Mouse (Mus musculus): ENCODE data around the gene Fxyd1. TPM values are rescaled to one million over a fixed set of nuclear protein-coding genes. Genes with fewer than 3 reads are reported as not detected.

Fxyd1 gene
- total RNA-seq, 2 experiments from 2014 or later, result 991 to 1,156 TPM

DNA sequence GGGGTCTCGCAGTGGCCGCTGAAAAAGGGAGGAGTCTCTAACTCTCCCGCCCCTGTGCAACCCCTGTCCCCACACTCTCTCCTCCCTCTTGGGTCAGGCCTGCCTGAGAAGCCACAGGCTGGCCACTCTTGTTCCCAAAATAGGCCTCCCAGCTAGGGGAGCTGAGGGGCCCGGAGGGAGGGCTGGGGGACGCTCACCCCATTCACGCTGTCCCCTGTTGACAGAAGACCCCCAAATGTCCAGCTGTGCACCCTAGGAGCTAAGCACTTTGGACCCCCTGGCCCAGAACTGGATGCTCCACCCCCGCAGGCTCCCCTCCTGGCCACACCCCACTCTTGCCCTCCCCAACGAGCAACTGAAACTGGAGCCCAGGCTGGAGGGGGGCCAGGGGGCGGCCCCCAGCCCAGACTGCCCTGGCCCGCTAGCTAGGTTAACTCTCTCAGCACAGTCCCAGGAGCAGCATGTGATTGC is 1.6 kb downstream of the Fxyd1 start:
- intact Hi-C loops (cut with DNase I), result no loop called here
- peak; percentile 90 to 91 for DNase-seq

DNA sequence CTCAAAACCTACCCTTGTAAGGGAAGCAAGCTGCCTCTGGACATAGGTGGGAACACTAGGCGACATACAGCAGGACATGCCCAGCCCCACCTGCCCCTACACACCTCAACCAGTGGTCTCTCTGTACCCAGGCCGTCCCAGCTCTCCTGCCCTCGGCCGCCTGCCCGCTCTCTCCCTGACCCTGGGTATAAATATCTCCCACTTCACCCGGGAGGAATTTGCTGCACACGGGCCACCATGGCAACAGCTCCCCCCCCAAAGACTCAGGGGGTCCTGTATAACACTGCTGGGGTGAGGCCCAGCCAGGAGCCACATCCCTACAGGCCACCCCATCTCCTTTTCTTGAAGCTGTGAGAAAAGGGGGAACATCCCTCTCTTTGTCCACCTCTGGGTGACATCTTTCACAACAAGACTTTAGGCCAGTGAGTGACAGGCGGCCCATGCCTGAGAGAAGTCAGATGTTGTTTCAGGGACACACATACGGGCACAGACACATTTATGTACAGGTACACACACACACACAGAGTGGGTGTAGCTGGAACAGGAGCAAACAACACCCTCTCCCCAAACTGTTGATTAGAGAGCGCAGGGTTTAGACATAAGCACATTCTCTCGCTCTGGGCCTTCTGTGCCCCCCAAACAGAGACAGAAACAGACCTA is 2.2 kb downstream of the Fxyd1 start:
- DNase-seq, result peak; percentile 61 to 65
- intact Hi-C loops (cut with DNase I), result no loop called here

DNA sequence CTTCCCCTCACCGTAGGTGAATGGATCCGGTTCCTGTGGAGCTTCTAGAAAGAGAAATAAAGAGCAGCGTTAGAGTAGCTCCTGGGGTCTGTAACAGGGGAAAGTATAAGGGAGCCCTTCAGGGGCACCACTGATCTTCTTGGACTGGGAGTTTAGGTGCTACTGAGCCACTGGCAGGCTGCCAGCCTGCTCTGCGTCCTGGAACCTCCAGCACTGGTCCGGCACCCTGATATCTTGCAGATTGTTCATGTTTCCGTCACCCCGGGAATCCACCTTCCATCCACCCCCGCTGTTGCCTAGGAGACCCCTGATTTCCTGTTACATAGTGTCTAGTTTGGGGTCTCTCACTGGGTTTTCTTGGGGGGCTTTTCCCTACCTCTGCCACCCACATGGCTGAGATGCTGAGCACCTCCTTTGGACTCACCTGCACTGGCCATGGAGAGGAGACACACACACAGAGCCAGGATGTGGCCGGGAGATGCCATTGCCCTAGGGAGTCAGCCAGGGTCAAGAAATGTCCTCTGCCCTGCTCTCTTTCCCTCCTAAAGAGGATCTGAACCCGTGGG is 3.0 kb downstream of the Fxyd1 start:
- intact Hi-C loops (cut with DNase I), result no loop called here
- no peak for DNase-seq

DNA sequence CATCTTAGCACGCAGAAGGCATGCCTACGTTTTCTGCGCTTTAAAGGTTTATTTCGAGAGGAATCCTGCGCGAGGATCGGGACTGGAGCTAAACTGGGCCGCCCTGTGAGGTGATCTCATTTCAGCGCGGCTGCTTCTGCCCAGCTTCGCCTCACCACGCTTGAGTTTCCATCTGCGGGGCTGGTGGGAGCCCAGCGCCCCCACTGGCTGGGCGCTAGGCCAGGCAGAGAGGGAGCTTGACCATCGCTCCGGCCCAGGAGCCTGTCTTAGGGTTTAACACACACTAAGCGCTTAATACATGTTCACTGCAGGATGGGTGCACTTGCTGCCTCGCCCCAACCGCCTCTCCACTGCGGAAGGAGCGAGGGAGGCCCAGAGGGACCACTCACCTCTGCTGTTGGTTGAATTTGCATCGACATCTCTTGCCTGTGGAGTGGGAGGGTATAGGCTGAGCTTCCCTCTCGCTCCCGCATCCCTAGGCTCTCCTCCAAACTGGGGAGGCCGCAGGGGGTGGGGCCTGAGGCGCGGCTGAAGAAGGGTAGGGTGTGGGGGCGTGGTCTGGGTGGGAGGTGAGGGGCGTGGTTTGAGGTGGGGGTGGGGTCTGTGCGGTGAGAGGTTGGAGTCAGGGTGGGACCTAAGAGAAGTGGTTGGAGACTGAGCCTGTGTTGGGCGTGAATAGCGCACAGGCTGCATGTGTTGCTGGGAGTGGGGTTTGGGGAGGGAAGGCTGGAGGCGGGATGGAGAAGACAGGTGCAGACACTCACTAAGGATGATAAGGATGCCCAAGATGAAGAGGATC is 4.2 kb downstream of the Fxyd1 start:
- intact Hi-C loops (cut with DNase I), result no loop called here
- DNase-seq, result peak in 1 of 2 experiments; percentile 44

DNA sequence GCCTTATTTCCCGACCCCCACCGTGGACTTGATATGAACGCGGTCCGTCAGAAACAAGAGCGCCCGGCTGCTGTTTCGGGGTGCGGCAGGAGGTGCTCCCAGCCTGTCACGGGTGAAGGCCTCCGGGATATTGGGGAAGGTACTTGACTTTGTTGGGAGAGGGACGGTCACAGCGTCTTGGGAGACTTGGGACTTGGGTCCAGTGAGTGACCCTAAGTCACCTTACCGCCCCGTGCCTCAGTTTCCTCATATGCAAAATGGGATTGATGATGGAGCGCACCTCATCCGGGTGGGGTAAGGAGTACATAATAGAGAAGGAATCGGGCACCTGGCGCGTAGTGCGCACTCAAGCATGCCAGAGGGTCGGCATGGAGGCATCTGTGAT is 4.8 kb downstream of the Fxyd1 start:
- intact Hi-C loops (cut with DNase I), result no loop called here
- no peak for DNase-seq

DNA sequence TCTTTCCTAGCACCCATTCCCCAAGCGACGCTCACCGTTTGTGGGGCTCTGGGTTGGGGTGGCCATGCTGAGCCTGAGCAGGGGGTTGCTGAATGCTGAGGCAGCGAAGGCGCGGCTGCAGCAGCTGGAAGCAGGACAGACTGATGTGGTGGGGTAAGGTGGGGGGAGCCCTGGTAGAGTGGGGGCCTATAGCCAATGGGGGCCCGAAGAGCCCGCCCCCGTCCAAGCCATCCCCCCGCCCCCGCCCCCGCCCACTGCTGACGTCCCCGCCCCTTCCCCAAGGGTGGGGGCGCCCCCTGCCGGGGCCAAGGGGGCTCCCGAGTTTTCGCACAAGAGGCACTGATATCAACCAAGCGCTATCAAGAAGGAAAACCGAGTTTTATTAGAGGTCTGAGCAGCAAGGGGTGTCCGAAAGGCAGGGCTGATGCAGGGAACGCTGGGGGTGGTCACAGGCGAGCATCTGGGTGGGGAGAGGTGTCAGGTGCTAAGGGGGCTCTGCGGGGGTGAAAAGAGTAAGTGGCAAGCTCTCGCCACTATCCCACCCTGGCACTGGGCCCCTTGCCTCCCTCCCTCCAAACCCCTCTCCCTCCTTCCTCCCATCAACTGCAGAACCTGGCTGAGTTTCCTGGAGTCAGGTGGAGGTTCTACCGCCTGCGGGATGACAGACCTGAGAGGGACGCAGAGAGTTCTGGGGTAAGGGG is 5.5 kb downstream of the Fxyd1 start, which contains the start of gene Fxyd7:
TSS of gene Fxyd7 (minus strand) at position 147 of the 701 bp plus-strand sequence.
- intact Hi-C loops (cut with DNase I), result no loop called here
- no peak for DNase-seq

DNA sequence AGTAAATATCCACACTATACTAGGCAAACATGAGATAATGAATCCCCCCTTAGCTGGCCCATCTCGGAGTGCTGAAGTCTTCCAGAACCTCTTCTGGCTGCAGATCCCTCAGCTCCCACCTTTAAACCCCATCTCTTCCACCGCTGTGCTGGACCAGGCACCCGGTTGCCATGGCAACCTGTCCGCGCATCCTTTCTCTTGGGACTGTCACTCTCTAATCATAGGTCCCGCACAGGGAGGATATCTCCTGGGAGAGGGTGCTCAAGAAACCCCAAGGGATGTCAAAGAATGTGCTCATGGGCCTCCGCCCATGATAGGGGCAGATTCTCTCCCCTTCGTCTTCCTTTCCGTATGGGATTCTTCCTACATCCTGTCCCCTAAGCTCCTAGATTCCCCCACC is 6.1 kb downstream of the Fxyd1 start:
- intact Hi-C loops (cut with DNase I), result no loop called here
- DNase-seq, result no peak

DNA sequence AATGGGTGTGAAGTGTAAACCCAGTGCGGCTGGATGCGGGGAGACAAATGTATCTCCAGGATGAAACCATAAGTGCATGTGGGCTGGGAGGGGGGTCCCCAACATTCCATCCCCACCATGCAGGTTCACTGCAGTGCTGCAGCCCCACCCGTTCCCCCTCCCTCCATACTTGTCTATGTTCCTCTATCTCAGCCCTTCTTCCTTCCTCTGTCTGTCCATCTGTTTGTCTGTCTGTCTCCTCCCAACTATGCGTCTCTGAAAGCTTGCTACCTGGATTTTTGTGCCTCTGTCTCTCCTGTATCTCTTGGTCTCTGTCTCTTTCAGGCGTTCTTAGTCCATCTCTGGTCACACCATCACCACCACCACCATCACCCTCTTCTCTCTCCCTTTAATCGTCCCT is 6.5 kb downstream of the Fxyd1 start:
- intact Hi-C loops (cut with DNase I), result no loop called here
- no peak for DNase-seq

DNA sequence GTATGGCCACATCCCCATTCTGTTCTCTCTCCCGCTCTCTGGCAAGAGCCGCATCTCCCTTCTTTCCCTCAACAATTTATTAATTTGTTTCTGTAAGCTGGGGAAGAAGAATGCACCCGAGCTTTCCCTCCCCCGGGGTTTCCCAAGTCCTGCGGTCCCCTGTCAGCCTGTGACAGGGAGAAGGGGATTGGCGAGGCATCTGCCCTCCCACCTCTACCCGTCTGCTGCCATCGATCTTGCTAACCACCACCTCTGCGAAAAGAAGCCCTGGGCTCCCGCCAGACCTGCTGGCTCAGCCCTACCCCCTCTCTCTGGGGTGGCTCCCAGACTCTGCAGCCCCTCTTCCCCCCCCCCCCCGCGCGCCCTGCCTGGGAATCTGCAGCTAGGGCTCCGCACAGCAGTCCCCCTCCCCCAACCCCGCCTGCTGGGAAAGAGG is 7.1 kb downstream of the Fxyd1 start:
- intact Hi-C loops (cut with DNase I), result no loop called here
- DNase-seq, result no peak

DNA sequence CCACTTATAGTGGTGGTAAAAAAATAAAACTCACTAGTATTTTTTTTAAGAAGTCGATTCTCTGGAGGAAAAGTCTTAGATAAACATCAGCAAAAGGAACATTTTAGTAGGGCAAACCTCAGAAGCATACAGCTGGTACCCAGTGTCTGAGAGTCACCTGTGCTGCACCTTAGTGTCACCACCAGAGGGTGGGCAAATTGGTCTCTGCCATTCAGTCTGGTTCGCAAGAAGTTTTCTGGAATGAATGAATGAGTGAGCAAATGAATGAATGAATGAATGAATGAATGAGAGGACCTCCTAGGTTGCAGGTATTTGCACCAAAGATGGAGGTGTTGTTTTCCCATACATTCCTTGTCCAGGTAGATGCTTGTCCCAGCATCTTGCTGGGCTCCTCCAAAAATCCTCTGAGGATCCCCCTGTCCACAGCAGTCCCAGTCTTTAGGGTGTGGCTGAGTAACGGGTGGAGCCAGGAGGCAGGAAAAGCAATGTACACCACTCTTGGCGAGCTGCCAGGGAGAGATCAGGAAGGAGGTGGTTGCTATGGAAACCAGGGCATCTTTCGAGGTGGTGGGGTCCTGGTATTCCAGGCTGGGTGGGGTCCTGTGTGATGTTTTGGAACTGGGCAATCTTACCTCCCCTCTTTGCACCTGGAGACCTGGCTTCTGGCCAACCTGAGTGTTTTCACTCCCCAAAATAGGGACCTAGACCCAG is 7.7 kb downstream of the Fxyd1 start:
- intact Hi-C loops (cut with DNase I), result no loop called here
- DNase-seq, result no peak

DNA sequence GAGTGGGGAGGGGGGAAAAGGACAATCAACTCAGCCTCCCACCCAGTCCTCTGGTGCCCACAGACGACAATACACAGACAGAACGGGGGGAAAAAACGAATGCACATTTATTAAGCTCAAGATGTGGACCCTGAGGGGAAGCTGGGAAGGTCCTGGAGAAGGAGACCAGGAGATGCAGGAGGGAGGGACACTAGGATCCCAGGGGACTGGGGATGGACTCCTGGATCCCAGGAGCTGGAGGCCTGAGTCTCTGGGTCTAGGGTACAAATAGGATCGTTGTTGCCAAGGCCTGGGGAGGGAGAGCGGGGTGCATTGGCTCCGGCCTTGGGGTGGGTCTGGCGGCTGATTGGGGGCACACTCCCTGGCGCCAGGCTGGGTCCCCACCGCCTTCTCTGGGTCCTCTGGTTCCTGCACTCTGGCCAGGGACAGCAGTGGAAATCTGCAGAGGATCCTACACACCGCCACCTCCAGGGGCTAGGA is 14.5 kb downstream of the Fxyd1 start, which contains the start of gene Fxyd5:
TSS of gene Fxyd5 (minus strand) at position 51 of the 480 bp plus-strand sequence.
- intact Hi-C loops (cut with DNase I), result no loop called here

DNA sequence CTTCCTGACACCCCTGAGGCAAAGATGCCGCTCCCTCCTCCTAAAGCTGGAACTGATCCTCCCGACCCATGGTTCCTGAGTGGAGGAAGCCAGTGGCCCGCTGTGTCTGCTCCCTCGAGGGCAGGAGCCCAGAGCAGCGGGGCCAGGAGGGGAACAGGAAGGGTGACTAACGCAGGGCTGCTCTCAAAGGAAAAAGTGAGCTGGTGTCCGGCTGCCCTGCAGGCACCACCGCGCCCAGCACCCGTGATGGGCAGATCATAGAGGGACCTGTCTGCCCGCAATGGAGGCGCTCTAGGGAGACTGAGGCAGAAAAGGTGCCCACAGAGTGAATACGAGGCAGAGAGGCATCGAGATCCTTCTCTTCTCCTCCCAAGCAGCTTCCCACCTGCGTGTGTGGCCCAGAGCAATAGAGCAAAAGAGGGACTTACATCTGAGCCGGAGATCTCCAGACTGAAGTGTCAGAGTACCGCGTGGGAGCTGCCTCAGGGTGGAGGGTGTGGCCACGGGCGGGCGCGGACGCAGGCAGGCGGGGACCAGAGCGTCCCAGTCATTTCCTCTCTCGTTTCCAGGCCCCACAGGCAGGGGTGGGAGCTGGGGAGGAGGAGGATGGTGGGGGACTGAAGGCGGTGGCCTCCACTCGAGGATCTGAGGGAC is 15.2 kb downstream of the Fxyd1 start:
- intact Hi-C loops (cut with DNase I), result no loop called here
- DNase-seq, result peak in 1 of 2 experiments; percentile 59

More for the DNA sequence above, 14.5 kb downstream of the Fxyd1 start, which contains the start of gene Fxyd5:
- DNase-seq, result no peak

DNA sequence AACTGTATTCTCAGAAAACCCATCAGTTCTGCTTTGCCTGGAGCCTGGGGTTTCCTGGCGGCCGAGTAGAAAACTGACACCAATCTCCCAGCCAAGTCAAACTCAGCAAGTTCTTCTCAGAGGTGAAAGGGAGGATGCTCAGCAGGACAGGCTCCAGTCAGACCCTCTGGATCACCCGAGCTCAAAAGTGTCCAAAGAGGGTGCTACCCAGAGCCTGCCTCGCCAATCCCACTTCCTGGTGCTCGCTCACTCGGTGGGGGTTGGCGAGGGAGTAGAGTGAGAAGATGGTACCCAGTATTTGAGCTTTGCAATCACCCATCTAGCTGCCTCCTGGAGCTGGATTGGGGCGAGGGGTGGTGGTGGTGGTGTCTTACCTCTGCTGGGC is 16.0 kb downstream of the Fxyd1 start:
- intact Hi-C loops (cut with DNase I), result no loop called here
- no peak for DNase-seq

DNA sequence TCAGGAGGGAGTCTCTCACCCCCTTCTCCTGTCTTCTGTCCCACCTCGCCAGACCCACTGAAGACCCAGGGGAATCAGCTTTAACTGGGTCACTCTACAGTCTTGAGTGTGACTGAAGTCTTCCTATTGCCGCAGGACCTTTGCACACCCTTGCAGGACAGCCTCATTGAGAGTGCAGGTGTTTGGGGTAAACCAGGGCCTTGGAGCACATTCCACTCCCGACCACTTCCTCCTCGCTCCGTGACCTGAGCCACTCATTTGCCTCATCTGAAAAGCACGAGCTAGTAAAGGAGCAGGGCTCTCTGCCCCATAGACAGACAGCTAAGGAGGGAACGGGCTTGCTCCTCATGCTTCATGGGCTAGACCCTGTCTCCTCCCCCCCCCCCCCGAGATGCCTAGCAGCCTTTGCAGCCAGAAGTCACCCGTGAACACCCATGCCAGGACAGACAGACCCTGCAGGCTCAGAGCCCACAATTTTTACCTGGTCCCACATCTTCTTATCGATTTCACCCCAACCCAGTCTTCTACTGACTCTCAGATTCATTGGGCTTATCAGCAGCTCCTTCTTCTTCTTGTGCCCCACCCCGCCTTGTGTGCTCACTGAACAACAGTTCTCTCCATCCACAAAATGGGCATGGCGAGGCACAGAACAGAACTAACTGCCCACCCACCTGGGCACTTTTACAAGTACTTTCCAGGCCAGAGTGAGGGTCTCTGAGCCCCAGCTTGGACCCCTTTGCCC is 16.5 kb downstream of the Fxyd1 start:
- intact Hi-C loops (cut with DNase I), result no loop called here

DNA sequence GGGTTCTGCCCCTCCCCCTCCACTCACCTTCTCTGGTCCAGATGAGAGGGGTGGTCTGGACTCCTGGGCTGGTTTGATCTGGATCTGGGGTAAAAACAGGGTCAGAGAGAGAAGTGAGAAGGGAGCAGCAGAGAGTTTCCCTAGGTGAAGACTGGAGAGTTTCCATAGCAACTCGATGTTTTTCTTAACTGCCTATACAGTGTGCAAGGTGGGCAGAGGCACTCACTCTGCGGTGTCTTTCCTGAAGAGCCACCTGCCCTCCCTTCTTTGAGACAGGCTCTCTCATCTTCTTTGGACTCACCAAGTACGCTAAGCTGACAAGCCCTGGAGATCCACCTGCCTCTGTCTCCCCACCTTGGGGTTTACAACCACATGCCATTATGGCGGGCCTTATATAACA is 18.0 kb downstream of the Fxyd1 start:
- DNase-seq, result no peak
- intact Hi-C loops (cut with DNase I), result no loop called here

More for the DNA sequence above, 16.5 kb downstream of the Fxyd1 start:
- DNase-seq, result no peak

DNA sequence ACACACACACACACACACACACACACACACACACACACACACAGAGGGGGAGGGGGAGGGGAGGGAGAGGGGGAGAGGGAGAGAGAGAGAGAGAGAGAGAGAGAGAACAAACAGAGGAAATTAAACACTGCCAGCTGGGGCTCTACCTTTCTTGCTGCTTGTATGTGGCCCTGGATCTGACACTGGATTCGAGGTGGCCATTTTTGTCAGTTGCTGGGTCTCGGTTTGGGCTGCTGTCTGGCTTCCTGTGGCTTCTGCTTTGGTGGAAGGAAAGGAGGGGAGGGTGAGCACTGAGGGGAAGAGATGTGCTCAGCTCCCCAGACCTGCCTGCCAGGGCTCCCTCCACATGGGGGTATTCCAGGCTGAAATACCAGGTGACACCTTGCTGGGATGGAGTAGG is 19.3 kb downstream of the Fxyd1 start:
- intact Hi-C loops (cut with DNase I), result no loop called here
- no peak for DNase-seq

DNA sequence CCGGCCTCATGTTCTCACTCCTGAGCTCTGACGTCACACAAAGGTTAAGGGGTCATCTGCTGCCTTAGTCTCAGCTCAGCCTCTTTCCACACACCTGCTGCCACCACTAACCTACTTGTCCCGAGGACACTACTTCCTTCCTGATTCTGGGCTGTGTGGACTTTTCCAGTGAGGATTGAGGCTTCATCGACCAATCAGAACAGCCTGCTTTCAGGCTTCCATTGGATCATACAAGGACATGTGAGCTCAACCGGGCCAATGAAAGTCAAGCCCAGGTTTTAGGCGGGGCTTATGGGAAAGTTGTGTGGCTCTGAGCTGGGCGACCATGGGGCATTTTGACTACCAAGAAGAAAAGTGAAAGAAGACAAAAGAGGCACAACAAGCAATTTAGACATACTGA is 20.1 kb downstream of the Fxyd1 start:
- intact Hi-C loops (cut with DNase I), result no loop called here
- no peak for DNase-seq

DNA sequence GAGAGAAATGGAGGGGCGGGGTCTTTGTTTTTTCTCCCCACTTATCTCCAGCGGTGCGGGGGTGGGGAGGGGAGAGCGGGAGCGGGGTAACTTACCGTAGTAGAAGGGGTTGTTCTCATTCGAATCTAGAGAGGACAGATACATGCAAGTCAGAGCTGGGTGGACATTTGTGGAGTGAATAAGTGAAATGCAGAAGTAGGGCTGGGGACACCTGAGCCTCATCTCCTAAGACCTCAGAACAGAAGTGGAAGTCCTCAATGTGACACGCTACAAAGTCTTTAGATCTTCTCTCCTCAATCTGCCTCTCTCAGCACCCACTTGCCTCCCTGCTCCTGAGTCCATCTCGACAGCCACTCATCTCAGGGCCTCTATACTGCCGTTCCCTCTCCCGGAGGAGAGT is 21.7 kb downstream of the Fxyd1 start:
- intact Hi-C loops (cut with DNase I), result no loop called here

DNA sequence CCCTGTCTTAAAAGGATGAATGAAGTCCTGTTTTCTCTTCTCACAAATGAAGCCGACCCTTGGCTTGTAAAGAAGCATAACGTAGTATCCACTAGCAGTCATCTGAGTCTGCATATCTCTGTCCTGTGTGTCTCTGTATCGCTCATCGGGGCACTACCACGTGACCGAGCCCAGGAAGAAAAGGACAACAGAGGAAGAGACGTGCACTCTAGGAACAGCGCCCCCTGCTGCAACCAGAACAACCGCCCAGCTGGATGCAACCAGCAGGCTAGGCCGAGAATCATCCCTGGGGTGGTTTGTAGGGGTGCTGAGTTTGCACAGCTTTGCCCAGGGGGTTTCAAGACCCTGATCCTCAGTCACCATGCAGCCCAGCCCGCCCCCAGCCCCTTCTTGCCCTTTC is 22.2 kb downstream of the Fxyd1 start:
- DNase-seq, result no peak
- intact Hi-C loops (cut with DNase I), result no loop called here

More for the DNA sequence above, 21.7 kb downstream of the Fxyd1 start:
- no peak for DNase-seq
